Mouse (Mus musculus): ENCODE measurements around the gene Osbpl11. TPM values are rescaled to one million over a fixed set of nuclear protein-coding genes. Genes with fewer than 3 reads are reported as not detected.
"Not testable (repeated sequence)": the region's sequence is repeated elsewhere in the genome, so short reads cannot be mapped to it uniquely, and the experiment has no call there.

The Osbpl11 gene
- polyA plus RNA-seq, 1 experiment, result 6.9 TPM

GRCm38 (mm10) chr16:33200589-33200988, 15.7 kb downstream of the Osbpl11 start:
- Histone ChIP-seq H3K4me3 (ENCODE audit: extremely low read depth, insufficient read depth, insufficient read length) (no peak overlapping the region), H3K4me1 (ENCODE audit: control insufficient read depth, insufficient read depth, insufficient read length) (no peaks in the 10 kb centered on the region), H3K27me3 (ENCODE audit: control insufficient read depth, insufficient read depth, low read length) (no peaks in the 10 kb centered on the region), H3K27ac (ENCODE audit: insufficient read depth, low read length) (no peak overlapping the region), H3K36me3 (ENCODE audit: control insufficient read depth, insufficient read depth, low read length) (peaks cover 4% of the 10 kb centered on the region)
- 52% methylated on average over 8 of the region's 8 CpGs for WGBS
- DNase-seq (ENCODE audit: low read depth in 1 of 2, low spot score in 2 of 2), result no peak
- TF ChIP-seq CTCF (IDR thresholded peaks at IDR 0.05; ENCODE audit: extremely low read depth, insufficient read depth, insufficient read length, insufficient replicate concordance) (no peak), POLR2A (IDR thresholded peaks at IDR 0.05; ENCODE audit: low read depth, low read length) (no peak)

DNA sequence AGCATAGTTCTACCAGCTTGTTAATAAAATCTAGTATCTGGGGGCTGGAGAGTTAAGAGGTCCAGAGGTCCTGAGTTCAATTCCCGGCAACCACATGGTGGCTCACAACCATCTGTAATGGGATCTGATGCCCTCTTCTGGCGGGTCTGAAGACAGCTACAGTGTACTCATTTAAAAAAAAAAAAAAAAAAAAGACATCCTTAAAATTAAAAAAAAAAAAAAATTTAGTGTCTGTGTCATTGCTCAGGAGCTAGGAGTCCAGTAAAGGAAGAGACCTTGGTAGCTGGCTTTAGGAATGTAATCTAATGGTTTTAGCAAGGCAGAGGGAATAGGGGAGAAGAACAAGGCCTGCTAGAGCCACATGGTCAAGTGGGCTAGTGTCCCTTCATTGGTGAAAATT, 25.9 kb downstream of the Osbpl11 start:
- Histone ChIP-seq H3K27ac (ENCODE audit: insufficient read depth, low read length) (no peak overlapping the region), H3K4me1 (ENCODE audit: control insufficient read depth, insufficient read depth, insufficient read length) (no peaks in the 10 kb centered on the region), H3K36me3 (ENCODE audit: control insufficient read depth, insufficient read depth, low read length) (peaks cover 34% of the 10 kb centered on the region), H3K4me3 (ENCODE audit: extremely low read depth, insufficient read depth, insufficient read length) (no peak overlapping the region), H3K27me3 (ENCODE audit: control insufficient read depth, insufficient read depth, low read length) (no peaks in the 10 kb centered on the region)
- TF ChIP-seq CTCF (IDR thresholded peaks at IDR 0.05; ENCODE audit: extremely low read depth, insufficient read depth, insufficient read length, insufficient replicate concordance) (no peak), POLR2A (IDR thresholded peaks at IDR 0.05; ENCODE audit: low read depth, low read length) (no peak)
- WGBS, result 98% methylated on average over 2 of the region's 2 CpGs
- DNase-seq (ENCODE audit: low read depth in 1 of 2, low spot score in 2 of 2), result no peak

DNA sequence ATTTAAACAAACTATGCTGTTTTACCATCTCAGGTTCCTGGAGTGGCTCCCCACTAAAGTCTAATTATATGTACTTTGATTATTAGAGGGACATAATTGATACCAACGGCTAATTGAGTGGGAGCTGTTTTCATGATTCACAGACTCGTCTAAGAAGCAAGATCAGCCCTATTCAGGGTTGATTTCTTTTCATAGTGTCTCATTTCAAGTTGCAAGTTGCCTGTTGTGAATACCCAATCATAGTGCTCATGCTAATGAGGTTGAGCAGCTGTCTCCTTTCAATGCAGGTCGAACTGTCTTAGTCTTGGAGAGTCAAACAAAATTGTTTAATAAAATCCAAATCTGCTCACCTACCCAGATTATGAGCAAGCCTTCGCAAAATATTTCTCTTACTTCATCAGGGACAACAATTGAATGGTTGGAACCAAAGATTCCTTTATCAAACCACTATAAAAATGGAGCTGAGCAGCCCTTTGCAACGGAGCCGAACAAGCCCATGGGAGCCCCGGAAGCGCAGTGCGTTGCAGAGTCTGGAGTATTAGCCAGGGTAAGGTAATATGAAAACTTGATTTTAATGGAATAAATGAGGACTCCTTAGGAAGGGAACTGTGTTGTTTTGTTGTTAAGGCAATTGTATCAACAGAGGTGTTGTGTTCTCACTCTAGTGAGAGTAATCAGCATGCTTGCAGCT, 31.6 kb downstream of the Osbpl11 start:
- DNase-seq (ENCODE audit: low read depth in 1 of 2, low spot score in 2 of 2), result no peak
- Histone ChIP-seq H3K4me3 (ENCODE audit: extremely low read depth, insufficient read depth, insufficient read length) (no peak overlapping the region), H3K36me3 (ENCODE audit: control insufficient read depth, insufficient read depth, low read length) (peaks cover 13% of the 10 kb centered on the region), H3K27me3 (ENCODE audit: control insufficient read depth, insufficient read depth, low read length) (no peaks in the 10 kb centered on the region), H3K4me1 (ENCODE audit: control insufficient read depth, insufficient read depth, insufficient read length) (no peaks in the 10 kb centered on the region), H3K27ac (ENCODE audit: insufficient read depth, low read length) (no peak overlapping the region)
- TF ChIP-seq POLR2A (IDR thresholded peaks at IDR 0.05; ENCODE audit: low read depth, low read length) (no peak), CTCF (IDR thresholded peaks at IDR 0.05; ENCODE audit: extremely low read depth, insufficient read depth, insufficient read length, insufficient replicate concordance) (no peak)
- WGBS, result 93% methylated on average over 9 of the region's 9 CpGs

DNA sequence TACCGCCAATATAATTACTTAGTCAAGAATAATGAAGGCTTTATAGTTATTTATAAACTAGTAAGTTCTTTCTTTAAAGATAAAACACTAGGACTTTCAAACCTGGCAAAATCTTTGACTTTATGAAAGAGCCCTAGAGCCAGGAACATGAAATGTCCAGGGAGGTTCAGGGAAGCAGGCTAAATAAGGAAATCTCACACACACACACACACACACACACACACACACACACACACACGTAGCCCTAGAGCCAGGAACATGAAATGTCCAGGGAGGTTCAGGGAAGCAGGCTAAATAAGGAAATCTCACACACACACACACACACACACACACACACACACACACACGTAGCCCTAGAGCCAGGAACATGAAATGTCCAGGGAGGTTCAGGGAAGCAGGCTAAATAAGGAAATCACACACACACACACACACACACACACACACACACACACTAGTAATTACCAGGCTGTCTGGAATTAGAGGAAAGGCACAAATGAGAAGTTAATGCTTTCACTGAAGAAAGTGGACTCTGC, 32.7 kb downstream of the Osbpl11 start:
- peaks cover 13% of the 10 kb centered on the region for H3K36me3 ChIP-seq (ENCODE audit: control insufficient read depth, insufficient read depth, low read length)
- not testable (repeated sequence) for H3K4me3 ChIP-seq (ENCODE audit: extremely low read depth, insufficient read depth, insufficient read length); DNase-seq (ENCODE audit: low read depth in 1 of 2, low spot score in 2 of 2); H3K27me3 ChIP-seq (ENCODE audit: control insufficient read depth, insufficient read depth, low read length); H3K27ac ChIP-seq (ENCODE audit: insufficient read depth, low read length); H3K4me1 ChIP-seq (ENCODE audit: control insufficient read depth, insufficient read depth, insufficient read length)
- WGBS, result 93% methylated on average over 3 of the region's 3 CpGs

DNA sequence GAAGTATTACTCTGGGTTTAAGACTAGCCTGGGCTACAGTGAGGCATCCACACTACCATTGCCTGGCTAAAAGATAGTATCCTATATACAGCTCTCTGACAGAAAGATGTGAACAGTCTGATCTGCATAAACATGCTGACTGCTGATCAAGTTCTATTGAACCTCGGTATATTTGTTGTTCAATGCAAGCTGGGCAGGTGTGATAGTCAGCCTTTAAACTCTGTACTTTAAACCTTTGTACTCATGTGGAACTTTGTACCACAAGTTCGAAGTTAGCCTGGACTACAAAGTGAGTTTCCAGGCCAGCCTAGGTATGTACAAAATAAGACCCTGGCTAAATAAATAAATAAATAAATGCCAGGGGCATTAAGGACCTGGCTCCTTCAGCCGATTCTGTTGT, 37.6 kb downstream of the Osbpl11 start:
- H3K36me3 ChIP-seq (ENCODE audit: control insufficient read depth, insufficient read depth, low read length), result peaks cover 18% of the 10 kb centered on the region
- no peaks in the 10 kb centered on the region for H3K4me1 ChIP-seq (ENCODE audit: control insufficient read depth, insufficient read depth, insufficient read length)
- DNase-seq (ENCODE audit: low read depth in 1 of 2, low spot score in 2 of 2), result no peak
- no peak for TF ChIP-seq POLR2A (IDR thresholded peaks at IDR 0.05; ENCODE audit: low read depth, low read length)
- no peak for TF ChIP-seq CTCF (IDR thresholded peaks at IDR 0.05; ENCODE audit: extremely low read depth, insufficient read depth, insufficient read length, insufficient replicate concordance)
- no peaks in the 10 kb centered on the region for H3K27me3 ChIP-seq (ENCODE audit: control insufficient read depth, insufficient read depth, low read length)
- 95% methylated on average over 3 of the region's 3 CpGs for WGBS
- H3K4me3 ChIP-seq (ENCODE audit: extremely low read depth, insufficient read depth, insufficient read length), result no peak overlapping the region
- no peak overlapping the region for H3K27ac ChIP-seq (ENCODE audit: insufficient read depth, low read length)

- peaks cover 29% of the 10 kb centered on the region for H3K36me3 ChIP-seq (ENCODE audit: control insufficient read depth, insufficient read depth, low read length)
- H3K27ac ChIP-seq (ENCODE audit: insufficient read depth, low read length), result no peak overlapping the region
- H3K4me1 ChIP-seq (ENCODE audit: control insufficient read depth, insufficient read depth, insufficient read length), result no peaks in the 10 kb centered on the region
- no peak for TF ChIP-seq CTCF (IDR thresholded peaks at IDR 0.05; ENCODE audit: extremely low read depth, insufficient read depth, insufficient read length, insufficient replicate concordance)
- no peak for TF ChIP-seq POLR2A (IDR thresholded peaks at IDR 0.05; ENCODE audit: low read depth, low read length)
- no peak overlapping the region for H3K4me3 ChIP-seq (ENCODE audit: extremely low read depth, insufficient read depth, insufficient read length)
- no peaks in the 10 kb centered on the region for H3K27me3 ChIP-seq (ENCODE audit: control insufficient read depth, insufficient read depth, low read length)
- WGBS, result 92% methylated on average over 5 of the region's 5 CpGs
- no peak for DNase-seq (ENCODE audit: low read depth in 1 of 2, low spot score in 2 of 2)
Measured at GRCm38 (mm10) chr16:33224381-33224780, 39.5 kb downstream of the Osbpl11 start.

GRCm38 (mm10) chr16:33234128-33234527, 49.3 kb downstream of the Osbpl11 start:
- WGBS, result 90% methylated on average over 12 of the region's 12 CpGs
- H3K4me3 ChIP-seq (ENCODE audit: extremely low read depth, insufficient read depth, insufficient read length), result no peak overlapping the region
- no peak for TF ChIP-seq POLR2A (IDR thresholded peaks at IDR 0.05; ENCODE audit: low read depth, low read length)
- no peaks in the 10 kb centered on the region for H3K27me3 ChIP-seq (ENCODE audit: control insufficient read depth, insufficient read depth, low read length)
- no peaks in the 10 kb centered on the region for H3K4me1 ChIP-seq (ENCODE audit: control insufficient read depth, insufficient read depth, insufficient read length)
- peaks cover 13% of the 10 kb centered on the region for H3K36me3 ChIP-seq (ENCODE audit: control insufficient read depth, insufficient read depth, low read length)
- H3K27ac ChIP-seq (ENCODE audit: insufficient read depth, low read length), result no peak overlapping the region
- DNase-seq (ENCODE audit: low read depth in 1 of 2, low spot score in 2 of 2), result no peak

Data from spleen, adult 2 months (tissue).